Mouse (Mus musculus) frontal cortex, postnatal 25 days (tissue): ENCODE measurements around the gene Gm20716.
"Not testable (repeated sequence)": the region's sequence is repeated elsewhere in the genome, so short reads cannot be mapped to it uniquely, and the experiment has no call there.

ENCODE experiments used
- DNase-seq, 2 experiments: peaks; one replicate each; pipeline ENCODE4 v3.0.0; 2022; ENCODE audit warnings: low spot score in 2 of 2

Gene Gm20716

GRCm38 (mm10) chr2:168166750-168167460, 63.3 kb downstream of the Gm20716 start:
- no peak for DNase-seq

DNA sequence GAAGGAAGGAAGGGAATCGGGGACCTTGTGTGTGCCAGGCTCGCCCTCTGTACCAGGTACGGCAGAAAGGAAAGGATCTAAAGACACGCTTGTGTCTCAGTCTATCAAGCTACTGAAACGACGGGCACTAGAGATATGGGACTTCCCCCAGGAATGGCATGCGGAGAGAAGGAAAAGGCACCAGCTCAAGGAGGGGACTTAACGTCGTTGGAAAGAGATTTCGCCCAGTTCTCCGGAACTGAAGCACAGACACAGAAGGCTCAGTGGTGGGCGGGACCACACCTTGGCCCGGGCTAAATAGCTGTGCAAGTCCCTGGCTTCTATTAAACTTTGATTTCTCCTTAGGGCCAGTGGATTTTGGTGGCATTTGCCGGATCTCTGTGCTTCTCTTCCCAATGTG, 68.2 kb downstream of the Gm20716 start:
- no peak for DNase-seq

GRCm38 (mm10) chr2:168161514-168161971, 68.6 kb downstream of the Gm20716 start:
- no peak for DNase-seq

DNA sequence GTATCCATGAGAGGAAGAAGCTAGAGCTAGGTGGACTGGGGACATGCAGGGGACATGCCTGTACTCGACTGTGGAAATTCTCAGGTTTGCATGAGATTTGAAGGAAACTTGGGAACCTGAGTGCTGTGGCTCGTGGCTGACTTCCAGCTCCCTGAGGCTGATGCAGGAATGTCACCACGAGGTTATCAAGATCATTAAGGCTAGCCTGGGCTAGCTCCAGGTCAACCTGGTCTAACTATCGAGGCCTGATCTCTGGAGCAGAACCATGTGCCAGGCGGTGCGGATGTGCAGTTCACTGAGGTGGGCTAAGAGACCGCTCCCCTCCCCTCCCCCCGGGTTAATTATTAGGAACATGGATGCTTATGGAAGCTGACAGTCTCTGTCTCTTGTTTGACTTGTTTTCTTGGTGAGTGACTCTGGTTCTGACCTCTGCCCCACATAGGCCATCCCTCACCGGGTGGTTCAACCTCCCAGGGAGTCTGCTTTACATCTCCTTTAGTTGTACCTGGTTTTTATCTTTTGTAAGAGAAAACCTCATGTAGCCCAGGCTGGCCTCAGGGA, 69.7 kb downstream of the Gm20716 start:
- DNase-seq, result no peak

- no peak for DNase-seq
These were observed 71.1 kb downstream of the Gm20716 start for GRCm38 (mm10) chr2:168158911-168159711.

DNA sequence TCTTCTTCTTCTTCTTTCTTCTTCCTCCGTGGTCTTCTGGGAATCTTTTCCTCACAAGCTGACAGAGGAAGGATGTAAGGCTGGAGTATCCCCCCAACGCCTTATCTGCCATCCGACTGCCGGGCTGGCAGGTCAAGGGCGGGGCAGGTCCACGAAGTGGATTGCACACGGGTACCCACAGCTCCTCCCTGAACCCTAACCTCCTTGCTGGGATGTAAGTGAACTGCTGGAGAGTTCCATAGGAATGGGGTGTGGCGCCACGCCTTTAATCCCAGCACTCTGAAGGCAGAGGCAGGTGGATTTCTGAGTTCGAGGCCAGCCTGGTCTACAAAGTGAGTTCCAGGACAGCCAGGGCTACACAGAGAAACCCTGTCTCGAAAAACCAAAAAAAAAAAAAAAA, 72.2 kb downstream of the Gm20716 start:
- DNase-seq, result not testable (repeated sequence)

DNA sequence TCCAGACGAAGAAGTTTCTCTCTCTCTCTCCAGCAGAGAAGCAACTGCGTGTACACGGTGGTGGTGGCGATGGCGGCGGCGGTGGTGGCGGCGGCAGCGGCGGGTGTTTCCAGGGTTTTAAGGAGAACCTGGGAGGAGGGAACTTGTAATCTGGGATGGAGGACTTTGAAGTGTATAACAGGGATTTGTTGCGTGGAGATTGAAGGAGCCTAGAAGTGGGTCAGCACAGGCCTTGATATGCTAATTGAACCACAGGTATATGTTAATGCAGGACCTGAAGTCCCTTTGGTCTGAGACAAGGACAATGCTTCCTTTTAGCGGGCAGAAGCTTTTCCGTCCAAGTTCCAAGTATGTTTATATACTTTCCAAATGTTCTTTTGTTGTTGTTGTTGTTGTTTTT, 73.8 kb downstream of the Gm20716 start:
- DNase-seq, result no peak

GRCm38 (mm10) chr2:168155666-168156065, 74.5 kb downstream of the Gm20716 start:
- DNase-seq, result no peak

- peak; percentile 22 to 41 for DNase-seq
These were observed 75.9 kb downstream of the Gm20716 start for GRCm38 (mm10) chr2:168154090-168154881.

GRCm38 (mm10) chr2:168149241-168149640, 80.9 kb downstream of the Gm20716 start:
- no peak for DNase-seq

GRCm38 (mm10) chr2:168147722-168148432, 82.3 kb downstream of the Gm20716 start:
- no peak for DNase-seq

GRCm38 (mm10) chr2:168145437-168145836, 84.7 kb downstream of the Gm20716 start:
- no peak for DNase-seq

DNA sequence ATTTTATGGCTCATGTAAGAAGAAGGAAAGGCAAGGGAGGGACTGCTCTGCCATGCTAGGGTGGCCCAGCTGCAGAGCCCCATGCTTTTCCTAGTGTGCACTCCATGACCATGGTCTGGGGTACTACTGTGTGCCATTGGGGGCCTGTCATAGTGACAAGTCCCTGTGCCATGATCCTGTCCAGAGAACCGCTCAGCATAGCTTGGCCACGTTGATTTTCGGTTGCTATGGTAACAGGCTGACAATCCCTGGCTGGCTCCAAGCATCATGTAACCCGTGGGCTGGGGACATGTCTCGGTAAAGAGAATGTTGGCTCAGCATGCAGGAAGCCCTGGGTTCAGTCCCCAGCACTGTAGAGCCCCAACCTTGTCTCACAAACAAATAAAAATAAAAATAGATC, 86.4 kb downstream of the Gm20716 start:
- no peak for DNase-seq

DNA sequence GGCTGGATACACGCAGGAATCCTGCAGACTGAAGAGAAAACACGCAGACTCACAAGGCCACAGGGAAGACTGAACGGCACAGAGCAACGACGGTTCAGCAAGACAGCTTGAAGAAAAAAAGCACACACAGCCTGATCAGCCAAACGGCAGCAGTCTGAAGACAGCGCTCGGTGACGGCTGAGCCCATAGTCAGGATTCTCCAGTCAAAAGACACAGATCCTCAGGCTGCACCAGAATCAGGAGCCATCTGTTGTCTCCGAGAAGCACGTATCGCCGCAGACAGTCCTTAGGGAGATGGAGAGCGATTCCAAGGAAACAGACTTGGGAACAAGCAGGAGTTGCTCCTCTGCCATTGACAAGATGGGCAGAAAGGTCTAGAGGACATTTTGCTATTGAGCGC, 93.0 kb downstream of the Gm20716 start:
- no peak for DNase-seq
